Mouse (Mus musculus) kidney, adult 18-20 months (tissue): ENCODE results near the gene Lmod2.
A peak's percentile ranks its signal among the peaks of the same experiment; 100 is the strongest.

Experiments used
- DNase-seq: peaks from one replicate; pipeline ENCODE4 v3.0.0; 2021

Gene Lmod2

GRCm38 (mm10) chr6:24602993-24603392 lies 5.4 kb downstream of the Lmod2 start:
- DNase-seq, result no peak

- no peak for DNase-seq
Measured at GRCm38 (mm10) chr6:24604289-24604688, 6.7 kb downstream of the Lmod2 start.

GRCm38 (mm10) chr6:24605631-24606030 lies 8.1 kb downstream of the Lmod2 start:
- DNase-seq, result no peak

GRCm38 (mm10) chr6:24606512-24606911 lies 8.9 kb downstream of the Lmod2 start:
- no peak for DNase-seq

GRCm38 (mm10) chr6:24607531-24607930 lies 10.0 kb downstream of the Lmod2 start:
- no peak for DNase-seq

- no peak for DNase-seq
Measured at GRCm38 (mm10) chr6:24608129-24608528, 10.6 kb downstream of the Lmod2 start.

GRCm38 (mm10) chr6:24608682-24609081 lies 11.1 kb downstream of the Lmod2 start:
- no peak for DNase-seq

- DNase-seq, result no peak
Measured at GRCm38 (mm10) chr6:24609531-24609930, 12.0 kb downstream of the Lmod2 start.

- no peak for DNase-seq
Measured at GRCm38 (mm10) chr6:24610358-24610757, 12.8 kb downstream of the Lmod2 start.

- DNase-seq, result no peak
Measured at GRCm38 (mm10) chr6:24612074-24612755, 14.7 kb downstream of the Lmod2 start.

GRCm38 (mm10) chr6:24613346-24613745 lies 15.8 kb downstream of the Lmod2 start:
- no peak for DNase-seq

- DNase-seq, result no peak
Measured at GRCm38 (mm10) chr6:24613918-24614317, 16.4 kb downstream of the Lmod2 start.

GRCm38 (mm10) chr6:24616746-24617145 lies 19.2 kb downstream of the Lmod2 start:
- no peak for DNase-seq

- DNase-seq, result no peak
Measured at GRCm38 (mm10) chr6:24619285-24620045, 21.9 kb downstream of the Lmod2 start.

- no peak for DNase-seq
Measured at GRCm38 (mm10) chr6:24620936-24621335, 23.4 kb downstream of the Lmod2 start.

GRCm38 (mm10) chr6:24622098-24622497 lies 24.5 kb downstream of the Lmod2 start:
- DNase-seq, result no peak

GRCm38 (mm10) chr6:24627586-24628030 lies 30.0 kb downstream of the Lmod2 start:
- DNase-seq, result peak; percentile 43

- DNase-seq, result no peak
Measured at GRCm38 (mm10) chr6:24628499-24628898, 30.9 kb downstream of the Lmod2 start.

- DNase-seq, result no peak
Measured at GRCm38 (mm10) chr6:24632061-24632460, 34.5 kb downstream of the Lmod2 start.

- DNase-seq, result no peak
Measured at GRCm38 (mm10) chr6:24634065-24634464, 36.5 kb downstream of the Lmod2 start.

GRCm38 (mm10) chr6:24635814-24636213 lies 38.3 kb downstream of the Lmod2 start:
- DNase-seq, result no peak

GRCm38 (mm10) chr6:24641286-24641685 lies 43.7 kb downstream of the Lmod2 start:
- no peak for DNase-seq

GRCm38 (mm10) chr6:24642161-24642560 lies 44.6 kb downstream of the Lmod2 start:
- DNase-seq, result no peak

GRCm38 (mm10) chr6:24642960-24643359 lies 45.4 kb downstream of the Lmod2 start:
- no peak for DNase-seq
